Mouse (Mus musculus) ES-E14 (cell line): ENCODE measurements around the gene Olfr283.

Source experiments
- CHD2 ChIP-seq: IDR thresholded peaks from 2 replicates; pipeline ENCODE4 v1.6.1; 2014; ENCODE audit warnings: mild to moderate bottlenecking, low read depth, low read length, inconsistent platforms
- HCFC1 ChIP-seq: IDR thresholded peaks from 2 replicates; pipeline ENCODE4 v1.6.1; 2012; ENCODE audit warnings: low read length, inconsistent platforms, borderline replicate concordance; ENCODE audit not compliant: insufficient read depth
- MAFK ChIP-seq: IDR thresholded peaks from 2 replicates; pipeline ENCODE4 v1.6.1; 2014; ENCODE audit warnings: mild to moderate bottlenecking, low read depth, low read length, inconsistent platforms; ENCODE audit not compliant: insufficient read depth
- ZNF384 ChIP-seq: IDR thresholded peaks from 2 replicates; pipeline ENCODE4 v1.6.1; 2012; ENCODE audit warnings: low read depth, low read length, inconsistent platforms

GRCm38 (mm10) chr15:98425188-98425587, 44.4 kb upstream of the Olfr283 start:
- TF ChIP-seq MAFK (no peak), HCFC1 (no peak), CHD2 (no peak), ZNF384 (no peak)
